ENCODE assay signal across 7 mouse cellular contexts in genomic region chr14:74830591-74830990, GRCm38 (mm10).
"Had no signal": no experiment of that assay in that cellular context is flagged by ENCODE, and none has a peak within 500 bp of the region (broad histone marks: within the 10 kb centered on the region; RNA-seq: fewer than 3 reads in every experiment).

No protein-coding gene starts in this region.

- DNase-seq: kidney, adult 18-20 months; kidney, postnatal 10 days; lung, embryonic 14.5 days; lung, postnatal 10 days; right cerebral cortex, postnatal 4 days had no signal

- ATAC-seq: intestine, embryonic 15.5 days; midbrain, embryonic 13.5 days had no signal
